Comparison of ENCODE assay signal across 26 mouse cellular contexts in the genomic region with DNA sequence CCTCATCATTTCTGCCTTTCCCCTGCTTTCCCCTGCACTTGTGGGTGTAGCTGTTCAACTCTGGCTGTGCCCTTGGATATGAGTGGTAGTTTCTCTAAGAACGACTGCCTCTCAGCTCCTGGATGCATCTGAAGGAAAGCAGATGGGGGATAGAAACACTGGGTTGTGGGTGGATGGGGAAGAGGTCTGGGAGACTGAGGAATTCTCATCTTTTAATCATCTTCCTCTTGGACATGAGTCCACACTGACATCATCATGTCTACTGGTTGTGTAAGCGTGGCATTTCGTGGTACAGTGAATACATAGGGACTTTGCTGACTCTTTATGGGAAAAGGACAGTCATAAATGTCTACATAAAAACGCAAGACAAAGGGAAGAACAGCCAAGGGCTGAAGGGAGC. TPM values are rescaled to one million over a fixed set of nuclear protein-coding genes. Genes with fewer than 3 reads are reported as not detected.
"Had no signal": no experiment of that assay in that cellular context is flagged by ENCODE, and none has a peak within 500 bp of the region (broad histone marks: within the 10 kb centered on the region; RNA-seq: fewer than 3 reads in every experiment).

No protein-coding gene starts in this region.

- H3K9ac ChIP-seq: forebrain, postnatal 0 days; heart, embryonic 13.5 days; heart, embryonic 15.5 days; hindbrain, embryonic 13.5 days; hindbrain, embryonic 15.5 days; kidney, embryonic 15.5 days; limb, embryonic 13.5 days; limb, embryonic 15.5 days; liver, embryonic 12.5 days; liver, embryonic 14.5 days had no signal

- ATAC-seq: forebrain, postnatal 0 days; hindbrain, postnatal 0 days; intestine, embryonic 16.5 days; liver, embryonic 12.5 days had no signal

- DNase-seq: forebrain, postnatal 0 days; gastrocnemius, postnatal 14 days; gastrocnemius, postnatal 36 days; heart, adult 18-20 months; heart, postnatal 14 days; heart, postnatal 36 days; layer of hippocampus, adult 9-11 months; layer of hippocampus, postnatal 36 days; left cerebral cortex, postnatal 4 days had no signal

- H3K4me1 ChIP-seq: heart, embryonic 13.5 days; heart, embryonic 15.5 days; hindbrain, embryonic 13.5 days; hindbrain, embryonic 15.5 days; kidney, embryonic 15.5 days; limb, embryonic 13.5 days; limb, embryonic 15.5 days had no signal

- H3K27me3 ChIP-seq: heart, embryonic 13.5 days; heart, embryonic 15.5 days; hindbrain, embryonic 13.5 days; hindbrain, embryonic 15.5 days; kidney, embryonic 15.5 days; limb, embryonic 13.5 days; limb, embryonic 15.5 days; liver, embryonic 12.5 days had no signal

- H3K36me3 ChIP-seq: heart, embryonic 13.5 days; heart, embryonic 15.5 days; hindbrain, embryonic 13.5 days; hindbrain, embryonic 15.5 days; kidney, embryonic 15.5 days; limb, embryonic 13.5 days; limb, embryonic 15.5 days; liver, embryonic 12.5 days had no signal

- H3K27ac ChIP-seq: heart, embryonic 13.5 days; heart, embryonic 15.5 days; hindbrain, embryonic 13.5 days; hindbrain, embryonic 15.5 days; hindbrain, postnatal 0 days; kidney, embryonic 15.5 days; kidney, postnatal 0 days; left cerebral cortex, adult 2 months; limb, embryonic 13.5 days; limb, embryonic 15.5 days; liver, embryonic 12.5 days; liver, embryonic 14.5 days had no signal

- H3K4me3 ChIP-seq: heart, embryonic 13.5 days; heart, embryonic 15.5 days; hindbrain, embryonic 13.5 days; hindbrain, embryonic 15.5 days; kidney, embryonic 15.5 days; left cerebral cortex, adult 2 months; limb, embryonic 13.5 days; limb, embryonic 15.5 days; liver, embryonic 12.5 days had no signal

RNA-seq across cellular contexts. Expression of a gene that starts 31.7 kb away (rescaled TPM):
- total RNA-seq: gastrocnemius, adult 18-20 months; gastrocnemius, adult 8-10 months; gastrocnemius, postnatal 14 days; gastrocnemius, postnatal 36 days; hematopoietic stem cell, adult 5-6 weeks had no signal
- polyA plus RNA-seq: liver, adult 2 months had no signal
